Mouse (Mus musculus): Measurements from ENCODE around the gene 3110009E18Rik. TPM values are rescaled to one million over a fixed set of nuclear protein-coding genes. Genes with fewer than 3 reads are reported as not detected.
A peak's percentile ranks its signal among the peaks of the same experiment; 100 is the strongest.

The 3110009E18Rik gene
- polyA plus RNA-seq, 1 experiment from 2014 or later = 22.2 TPM

- H3K27ac ChIP-seq (ENCODE audit: low read depth, low read length) = no peak overlapping the region
- no peaks in the 10 kb centered on the region for H3K9me3 ChIP-seq (ENCODE audit: control insufficient read depth, low read length)
- no peaks in the 10 kb centered on the region for H3K36me3 ChIP-seq (ENCODE audit: control insufficient read depth, insufficient read depth, low read length)
- no peak overlapping the region for H3K9ac ChIP-seq (ENCODE audit: low read depth, low read length)
- whole genome bisulfite sequencing = 58% methylated on average over 5 of the region's 5 CpGs
- no peak overlapping the region for H3K4me2 ChIP-seq (replicated peaks; ENCODE audit: low read depth, low read length)
- no peaks in the 10 kb centered on the region for H3K27me3 ChIP-seq (ENCODE audit: control insufficient read depth, insufficient read depth, low read length)
- peak; percentile 33; the same call in 1 of the 2 replicates for ATAC-seq (ENCODE audit: low FRiP score, low TSS enrichment)
- H3K4me1 ChIP-seq (ENCODE audit: control insufficient read depth, insufficient read depth, low read length) = peaks cover 4% of the 10 kb centered on the region; the same call in 1 of the 2 replicates
- H3K4me3 ChIP-seq (ENCODE audit: low read length) = no peak overlapping the region
These were observed 51.0 kb downstream of the 3110009E18Rik start for GRCm38 (mm10) chr1:120171819-120172521.

GRCm38 (mm10) chr1:120174991-120175390 lies 54.0 kb downstream of the 3110009E18Rik start:
- ATAC-seq (ENCODE audit: low FRiP score, low TSS enrichment) = no peak
- Histone ChIP-seq H3K9ac (ENCODE audit: low read depth, low read length) (no peak overlapping the region), H3K36me3 (ENCODE audit: control insufficient read depth, insufficient read depth, low read length) (no peaks in the 10 kb centered on the region), H3K4me3 (ENCODE audit: low read length) (no peak overlapping the region), H3K4me1 (ENCODE audit: control insufficient read depth, insufficient read depth, low read length) (peaks cover 4% of the 10 kb centered on the region; the same call in 1 of the 2 replicates), H3K27me3 (ENCODE audit: control insufficient read depth, insufficient read depth, low read length) (no peaks in the 10 kb centered on the region), H3K27ac (ENCODE audit: low read depth, low read length) (no peak overlapping the region), H3K4me2 (replicated peaks; ENCODE audit: low read depth, low read length) (no peak overlapping the region), H3K9me3 (ENCODE audit: control insufficient read depth, low read length) (no peaks in the 10 kb centered on the region)
- WGBS = 79% methylated on average over 4 of the region's 4 CpGs

- H3K36me3 ChIP-seq (ENCODE audit: control insufficient read depth, insufficient read depth, low read length) = no peaks in the 10 kb centered on the region
- WGBS = 3% methylated on average over 14 of the region's 14 CpGs
- no peaks in the 10 kb centered on the region for H3K9me3 ChIP-seq (ENCODE audit: control insufficient read depth, low read length)
- no peak overlapping the region for H3K4me3 ChIP-seq (ENCODE audit: low read length)
- H3K27me3 ChIP-seq (ENCODE audit: control insufficient read depth, insufficient read depth, low read length) = no peaks in the 10 kb centered on the region
- peaks cover 4% of the 10 kb centered on the region; the same call in 1 of the 2 replicates for H3K4me1 ChIP-seq (ENCODE audit: control insufficient read depth, insufficient read depth, low read length)
- no peak overlapping the region for H3K4me2 ChIP-seq (replicated peaks; ENCODE audit: low read depth, low read length)
- H3K27ac ChIP-seq (ENCODE audit: low read depth, low read length) = no peak overlapping the region
- no peak overlapping the region for H3K9ac ChIP-seq (ENCODE audit: low read depth, low read length)
- ATAC-seq (ENCODE audit: low FRiP score, low TSS enrichment) = peak; percentile 78
These were observed 55.3 kb downstream of the 3110009E18Rik start for GRCm38 (mm10) chr1:120176313-120176712.

- no peak overlapping the region for H3K4me2 ChIP-seq (replicated peaks; ENCODE audit: low read depth, low read length)
- ATAC-seq (ENCODE audit: low FRiP score, low TSS enrichment) = no peak
- no peaks in the 10 kb centered on the region for H3K36me3 ChIP-seq (ENCODE audit: control insufficient read depth, insufficient read depth, low read length)
- WGBS = 79% methylated on average over 8 of the region's 8 CpGs
- H3K4me3 ChIP-seq (ENCODE audit: low read length) = no peak overlapping the region
- no peak overlapping the region for H3K27ac ChIP-seq (ENCODE audit: low read depth, low read length)
- no peak overlapping the region for H3K9ac ChIP-seq (ENCODE audit: low read depth, low read length)
- H3K4me1 ChIP-seq (ENCODE audit: control insufficient read depth, insufficient read depth, low read length) = peaks cover 4% of the 10 kb centered on the region; the same call in 1 of the 2 replicates
- no peaks in the 10 kb centered on the region for H3K9me3 ChIP-seq (ENCODE audit: control insufficient read depth, low read length)
- H3K27me3 ChIP-seq (ENCODE audit: control insufficient read depth, insufficient read depth, low read length) = no peaks in the 10 kb centered on the region
These were observed 56.2 kb downstream of the 3110009E18Rik start for GRCm38 (mm10) chr1:120177141-120177540.

GRCm38 (mm10) chr1:120186204-120186603 lies 65.2 kb downstream of the 3110009E18Rik start:
- Histone ChIP-seq H3K4me3 (ENCODE audit: low read length) (no peak overlapping the region), H3K9ac (ENCODE audit: low read depth, low read length) (no peak overlapping the region), H3K9me3 (ENCODE audit: control insufficient read depth, low read length) (no peaks in the 10 kb centered on the region), H3K4me1 (ENCODE audit: control insufficient read depth, insufficient read depth, low read length) (no peaks in the 10 kb centered on the region), H3K36me3 (ENCODE audit: control insufficient read depth, insufficient read depth, low read length) (no peaks in the 10 kb centered on the region), H3K27me3 (ENCODE audit: control insufficient read depth, insufficient read depth, low read length) (no peaks in the 10 kb centered on the region), H3K27ac (ENCODE audit: low read depth, low read length) (no peak overlapping the region), H3K4me2 (replicated peaks; ENCODE audit: low read depth, low read length) (no peak overlapping the region)
- 70% methylated on average over 6 of the region's 6 CpGs for WGBS
- ATAC-seq (ENCODE audit: low FRiP score, low TSS enrichment) = no peak

GRCm38 (mm10) chr1:120186655-120187054 lies 65.7 kb downstream of the 3110009E18Rik start:
- Histone ChIP-seq H3K4me1 (ENCODE audit: control insufficient read depth, insufficient read depth, low read length) (no peaks in the 10 kb centered on the region), H3K27ac (ENCODE audit: low read depth, low read length) (no peak overlapping the region), H3K36me3 (ENCODE audit: control insufficient read depth, insufficient read depth, low read length) (no peaks in the 10 kb centered on the region), H3K4me3 (ENCODE audit: low read length) (no peak overlapping the region), H3K27me3 (ENCODE audit: control insufficient read depth, insufficient read depth, low read length) (no peaks in the 10 kb centered on the region), H3K4me2 (replicated peaks; ENCODE audit: low read depth, low read length) (no peak overlapping the region), H3K9me3 (ENCODE audit: control insufficient read depth, low read length) (peaks cover 3% of the 10 kb centered on the region; the same call in 1 of the 2 replicates), H3K9ac (ENCODE audit: low read depth, low read length) (no peak overlapping the region)
- no peak for ATAC-seq (ENCODE audit: low FRiP score, low TSS enrichment)
- 70% methylated on average over 9 of the region's 9 CpGs for WGBS

GRCm38 (mm10) chr1:120187059-120187458 lies 66.1 kb downstream of the 3110009E18Rik start:
- H3K4me2 ChIP-seq (replicated peaks; ENCODE audit: low read depth, low read length) = no peak overlapping the region
- 72% methylated on average over 7 of the region's 7 CpGs for WGBS
- ATAC-seq (ENCODE audit: low FRiP score, low TSS enrichment) = no peak
- H3K36me3 ChIP-seq (ENCODE audit: control insufficient read depth, insufficient read depth, low read length) = no peaks in the 10 kb centered on the region
- H3K4me1 ChIP-seq (ENCODE audit: control insufficient read depth, insufficient read depth, low read length) = no peaks in the 10 kb centered on the region
- no peak overlapping the region for H3K27ac ChIP-seq (ENCODE audit: low read depth, low read length)
- H3K4me3 ChIP-seq (ENCODE audit: low read length) = no peak overlapping the region
- no peaks in the 10 kb centered on the region for H3K27me3 ChIP-seq (ENCODE audit: control insufficient read depth, insufficient read depth, low read length)
- no peak overlapping the region for H3K9ac ChIP-seq (ENCODE audit: low read depth, low read length)
- peaks cover 4% of the 10 kb centered on the region; the same call in 1 of the 2 replicates for H3K9me3 ChIP-seq (ENCODE audit: control insufficient read depth, low read length)

GRCm38 (mm10) chr1:120189206-120189605 lies 68.2 kb downstream of the 3110009E18Rik start:
- Histone ChIP-seq H3K27ac (ENCODE audit: low read depth, low read length) (no peak overlapping the region), H3K4me2 (replicated peaks; ENCODE audit: low read depth, low read length) (no peak overlapping the region), H3K4me3 (ENCODE audit: low read length) (no peak overlapping the region), H3K9me3 (ENCODE audit: control insufficient read depth, low read length) (peaks cover 4% of the 10 kb centered on the region; the same call in 1 of the 2 replicates), H3K27me3 (ENCODE audit: control insufficient read depth, insufficient read depth, low read length) (no peaks in the 10 kb centered on the region), H3K4me1 (ENCODE audit: control insufficient read depth, insufficient read depth, low read length) (no peaks in the 10 kb centered on the region), H3K9ac (ENCODE audit: low read depth, low read length) (no peak overlapping the region), H3K36me3 (ENCODE audit: control insufficient read depth, insufficient read depth, low read length) (no peaks in the 10 kb centered on the region)
- no peak for ATAC-seq (ENCODE audit: low FRiP score, low TSS enrichment)
- 92% methylated on average over 6 of the region's 6 CpGs for WGBS

- 92% methylated on average over 2 of the region's 2 CpGs for WGBS
- no peaks in the 10 kb centered on the region for H3K36me3 ChIP-seq (ENCODE audit: control insufficient read depth, insufficient read depth, low read length)
- ATAC-seq (ENCODE audit: low FRiP score, low TSS enrichment) = no peak
These were observed 69.3 kb downstream of the 3110009E18Rik start for GRCm38 (mm10) chr1:120190300-120190699.

More at GRCm38 (mm10) chr1:120190300-120190699, 69.3 kb downstream of the 3110009E18Rik start:
- Histone ChIP-seq H3K4me1 (ENCODE audit: control insufficient read depth, insufficient read depth, low read length) (no peaks in the 10 kb centered on the region), H3K9me3 (ENCODE audit: control insufficient read depth, low read length) (peaks cover 4% of the 10 kb centered on the region; the same call in 1 of the 2 replicates), H3K9ac (ENCODE audit: low read depth, low read length) (no peak overlapping the region), H3K4me3 (ENCODE audit: low read length) (no peak overlapping the region), H3K27me3 (ENCODE audit: control insufficient read depth, insufficient read depth, low read length) (no peaks in the 10 kb centered on the region), H3K4me2 (replicated peaks; ENCODE audit: low read depth, low read length) (no peak overlapping the region), H3K27ac (ENCODE audit: low read depth, low read length) (no peak overlapping the region)

Data from kidney, embryonic 14.5 days (tissue).